Mouse (Mus musculus): ENCODE data around the gene Aldob. TPM values are rescaled to one million over a fixed set of nuclear protein-coding genes. Genes with fewer than 3 reads are reported as not detected.
"Not testable (repeated sequence)": the region's sequence is repeated elsewhere in the genome, so short reads cannot be mapped to it uniquely, and the experiment has no call there.

Gene Aldob
- total and polyA plus RNA-seq, 3 experiments: 0.79 to 6.5 (median 1.3) TPM

GRCm38 (mm10) chr4:49535675-49536294 is 13.6 kb downstream of the Aldob start:
- DNase-seq: no peak

- DNase-seq: no peak
Measured at GRCm38 (mm10) chr4:49535036-49535435, 14.3 kb downstream of the Aldob start.

GRCm38 (mm10) chr4:49522576-49522975 is 26.8 kb downstream of the Aldob start:
- no peak for DNase-seq

GRCm38 (mm10) chr4:49521346-49521745 is 28.0 kb downstream of the Aldob start:
- no peak for DNase-seq

- peak; percentile 95 for DNase-seq
Measured at GRCm38 (mm10) chr4:49520572-49521340, 28.6 kb downstream of the Aldob start, which contains the start of the genes Mrpl50 and Zfp189. Mrpl50 (minus strand) TSS chr4:49521093. Zfp189 (plus strand) TSS chr4:49521176.

GRCm38 (mm10) chr4:49519476-49519875 is 29.9 kb downstream of the Aldob start:
- DNase-seq: no peak

GRCm38 (mm10) chr4:49514441-49514840 is 34.9 kb downstream of the Aldob start:
- no peak for DNase-seq

- no peak for DNase-seq
Measured at GRCm38 (mm10) chr4:49512636-49513035, 36.7 kb downstream of the Aldob start.

- not testable (repeated sequence) for DNase-seq
Measured at GRCm38 (mm10) chr4:49510236-49510835, 39.0 kb downstream of the Aldob start.

GRCm38 (mm10) chr4:49509183-49509582 is 40.2 kb downstream of the Aldob start:
- no peak for DNase-seq

GRCm38 (mm10) chr4:49506386-49506785 is 43.0 kb downstream of the Aldob start, which contains the start of gene Baat:
Baat (minus strand) TSS chr4:49506557.
- no peak for DNase-seq

- no peak for DNase-seq
Measured at GRCm38 (mm10) chr4:49503563-49503962, 45.8 kb downstream of the Aldob start.

Other genes with a start within 250 kb of the Aldob start
- under 1 TPM; 0.73 to 0.75 TPM for gene Acnat2, start 141.4 kb downstream of the Aldob start, total RNA-seq (2021)
- gene Acnat2, start 141.4 kb downstream of the Aldob start, polyA plus RNA-seq (2012; rRNA removed): not detected in 2 replicates
- 1 to 10 TPM; 1.8 to 2.6 TPM for gene Acnat1, start 75.6 kb downstream of the Aldob start, total RNA-seq (2021)
- gene Acnat1, start 75.6 kb downstream of the Aldob start, polyA plus RNA-seq (2012; rRNA removed): 0.11 TPM in 1 of 2 replicates, not detected in the other
- gene Baat, start 43.0 kb downstream of the Aldob start, total RNA-seq (2021): under 1 TPM; 0.24 to 0.72 TPM
- not detected in 2 replicates for gene Baat, start 43.0 kb downstream of the Aldob start, polyA plus RNA-seq (2012; rRNA removed)
- gene Mrpl50, start 28.5 kb downstream of the Aldob start, total RNA-seq (2021): 10 to 100 TPM; 42.9 to 48.5 TPM
- gene Mrpl50, start 28.5 kb downstream of the Aldob start, polyA plus RNA-seq (2012; rRNA removed): 0.74 and 0.95 TPM in 2 replicates
- gene Zfp189, start 28.4 kb downstream of the Aldob start, total RNA-seq (2021): 1 to 10 TPM; 5.4 to 6.2 TPM
- 0.51 and 0.59 TPM in 2 replicates for gene Zfp189, start 28.4 kb downstream of the Aldob start, polyA plus RNA-seq (2012; rRNA removed)
- gene Tmem246, start 48.3 kb upstream of the Aldob start, total RNA-seq (2021): 10 to 100 TPM in 1 of 2 experiments, 1 to 10 TPM in 1; 9.7 to 14.4 TPM
- 12.8 and 17.0 TPM in 2 replicates for gene Tmem246, start 48.3 kb upstream of the Aldob start, polyA plus RNA-seq (2012; rRNA removed)
- 10 to 100 TPM; 46.8 to 54.3 TPM for gene Rnf20, start 82.5 kb upstream of the Aldob start, total RNA-seq (2021)
- gene Rnf20, start 82.5 kb upstream of the Aldob start, polyA plus RNA-seq (2012; rRNA removed): 22.2 and 24.1 TPM in 2 replicates
- gene Ppp3r2, start 132.5 kb upstream of the Aldob start, total RNA-seq (2021): not detected
- gene Ppp3r2, start 132.5 kb upstream of the Aldob start, polyA plus RNA-seq (2012; rRNA removed): not detected in 2 replicates